Mouse (Mus musculus) kidney, adult 2 months (tissue): Measurements from ENCODE around the gene Ttll11. TPM values are rescaled to one million over a fixed set of nuclear protein-coding genes. Genes with fewer than 3 reads are reported as not detected.

Source experiments
- DNase-seq: peaks from one replicate; pipeline ENCODE4 v3.0.0; 2021
- H3K27ac ChIP-seq: fragments of 200-500 bp; 2 replicates; pipeline ENCODE4 v1.5.1; 2012; ENCODE audit warnings: low read depth, low read length, control low read depth, inconsistent platforms; ENCODE audit not compliant: insufficient read depth
- H3K27me3 ChIP-seq: fragments of 200-500 bp; replicated peaks from 2 replicates; pipeline ENCODE4 v1.6.1; 2012; ENCODE audit warnings: mild to moderate bottlenecking, moderate library complexity, low read length, inconsistent platforms; ENCODE audit not compliant: control insufficient read depth, insufficient read depth
- H3K36me3 ChIP-seq: fragments of 200-500 bp; 2 replicates; pipeline ENCODE4 v1.6.1; 2012; ENCODE audit warnings: mild to moderate bottlenecking, moderate library complexity, low read length, inconsistent platforms; ENCODE audit not compliant: control insufficient read depth, insufficient read depth
- H3K4me1 ChIP-seq: fragments of 200-500 bp; 2 replicates; pipeline ENCODE4 v1.6.1; 2011; ENCODE audit warnings: low read length; ENCODE audit not compliant: control insufficient read depth, insufficient read depth
- H3K4me3 ChIP-seq: fragments of 200-500 bp; 2 replicates; pipeline ENCODE4 v1.5.1; 2011; ENCODE audit warnings: mild to moderate bottlenecking, low read depth, low read length, control low read depth; ENCODE audit not compliant: insufficient read depth
- CTCF ChIP-seq: fragments of 200-500 bp; conservative IDR thresholded peaks from 2 replicates; pipeline ENCODE4 v1.5.1; 2011; ENCODE audit warnings: low read depth, mild to moderate bottlenecking, control low read depth, low read length, moderate library complexity, mixed read lengths; ENCODE audit not compliant: insufficient read depth, insufficient read length
- POLR2A ChIP-seq: fragments of 200-500 bp; IDR thresholded peaks from one replicate; pipeline ENCODE4 v1.6.1; 2011; ENCODE audit warnings: low read depth, low read length, control low read depth
- WGBS: fragments of 180-500 bp; shearing (Covaris S2); methylation state at CpG from one replicate; pipeline ENCODE4 v1.1.7; 2018; 5-methylcytosine and 5-hydroxymethylcytosine counted together
- polyA plus RNA-seq: library from polyadenylated mRNA; depleted of rRNA; stranded (reverse); fragments of >200 nt; gene quantifications from 2 replicates; pipeline ENCODE4 v1.2.3, GENCODE M21; 2012

Gene Ttll11
- polyA plus RNA-seq, 1 experiment: 0.41 TPM

DNA sequence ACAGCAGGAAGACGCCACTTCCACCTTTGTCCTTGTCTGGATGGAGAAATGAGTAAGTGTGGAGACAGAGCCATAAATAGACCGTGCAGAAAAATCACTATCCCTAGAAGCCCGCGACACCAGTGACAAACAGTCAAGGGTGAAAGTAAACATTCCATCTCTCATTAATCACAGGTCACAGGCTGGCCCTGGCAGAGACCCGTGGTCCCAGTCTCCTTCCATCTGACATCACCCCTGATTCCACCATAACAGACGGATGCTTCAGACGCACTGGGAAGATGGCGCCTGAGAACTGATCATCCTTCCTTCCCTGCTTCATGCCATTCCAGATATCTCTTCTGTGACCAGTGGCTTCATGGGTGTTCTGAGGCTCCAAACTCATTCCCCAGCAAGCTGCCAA, 215.4 kb downstream of the Ttll11 start:
- no peak for DNase-seq
- TF ChIP-seq POLR2A: no peak
- no peak for TF ChIP-seq CTCF
- no peak overlapping the region for H3K27ac ChIP-seq
- 41% methylated on average over 8 of the region's 8 CpGs for WGBS
- no peaks in the 10 kb centered on the region for H3K27me3 ChIP-seq
- no peaks in the 10 kb centered on the region for H3K4me1 ChIP-seq
- H3K36me3 ChIP-seq: no peaks in the 10 kb centered on the region
- H3K4me3 ChIP-seq: no peak overlapping the region

DNA sequence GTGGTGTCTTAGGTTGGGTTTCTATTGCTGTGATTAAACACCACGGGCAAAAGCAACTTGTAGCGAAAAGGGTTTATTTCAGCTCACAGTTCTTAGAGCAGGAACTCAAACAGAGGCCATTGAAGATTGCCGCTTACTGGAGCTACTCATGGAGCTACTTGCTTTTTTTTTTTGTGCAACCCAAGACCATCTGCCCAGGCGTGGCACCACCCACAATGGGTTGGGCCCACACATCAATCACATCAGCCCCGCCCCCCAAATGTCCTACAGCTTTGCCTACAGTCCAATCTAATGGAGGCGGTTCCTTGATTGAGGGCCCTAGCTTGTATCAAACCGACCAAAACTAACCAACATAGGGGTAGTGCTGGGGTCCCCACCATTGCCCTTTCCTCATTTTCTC, 215.9 kb downstream of the Ttll11 start:
- Histone ChIP-seq H3K36me3 (no peaks in the 10 kb centered on the region), H3K4me1 (no peaks in the 10 kb centered on the region), H3K27ac (no peak overlapping the region), H3K27me3 (no peaks in the 10 kb centered on the region), H3K4me3 (no peak overlapping the region)
- DNase-seq: no peak
- WGBS: 96% methylated on average over 7 of the region's 7 CpGs
- TF ChIP-seq POLR2A (no peak), CTCF (no peak)

GRCm38 (mm10) chr2:35761458-35761857, 218.3 kb downstream of the Ttll11 start:
- Histone ChIP-seq H3K36me3 (no peaks in the 10 kb centered on the region), H3K27ac (no peak overlapping the region), H3K27me3 (no peaks in the 10 kb centered on the region), H3K4me3 (no peak overlapping the region), H3K4me1 (no peaks in the 10 kb centered on the region)
- peak; percentile 28; the same call in 1 of the 2 replicates for TF ChIP-seq CTCF
- no peak for TF ChIP-seq POLR2A
- WGBS: 87% methylated on average over 5 of the region's 5 CpGs
- no peak for DNase-seq

DNA sequence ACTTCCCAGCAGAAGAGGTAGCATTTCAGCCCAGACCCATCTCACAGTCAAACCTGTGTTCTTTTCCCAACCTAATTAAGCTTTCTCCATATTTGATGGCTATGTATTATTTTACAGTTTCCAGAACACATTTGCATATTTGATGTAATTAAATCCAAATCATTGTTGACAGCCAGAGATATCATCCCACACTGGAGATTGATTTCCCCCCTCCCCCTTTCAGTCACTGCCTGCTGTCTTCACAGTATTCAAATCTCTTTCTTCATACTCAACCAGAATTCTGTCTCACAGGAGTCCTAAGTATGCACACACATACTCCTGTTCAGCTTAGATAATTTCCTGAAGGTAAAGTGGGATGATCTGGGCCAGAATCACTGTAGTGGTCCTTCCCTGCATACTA, 218.8 kb downstream of the Ttll11 start:
- TF ChIP-seq CTCF: no peak
- no peak for TF ChIP-seq POLR2A
- DNase-seq: no peak

GRCm38 (mm10) chr2:35760352-35760751, 219.4 kb downstream of the Ttll11 start:
- Histone ChIP-seq H3K27me3 (no peaks in the 10 kb centered on the region), H3K27ac (no peak overlapping the region), H3K36me3 (no peaks in the 10 kb centered on the region), H3K4me1 (no peaks in the 10 kb centered on the region), H3K4me3 (no peak overlapping the region)
- no peak for DNase-seq
- WGBS: 77% methylated on average over 8 of the region's 8 CpGs
- TF ChIP-seq CTCF (no peak), POLR2A (no peak)

More for the DNA sequence above, 218.8 kb downstream of the Ttll11 start:
- Histone ChIP-seq H3K4me1 (no peaks in the 10 kb centered on the region), H3K36me3 (no peaks in the 10 kb centered on the region), H3K27me3 (no peaks in the 10 kb centered on the region), H3K4me3 (no peak overlapping the region), H3K27ac (no peak overlapping the region)

DNA sequence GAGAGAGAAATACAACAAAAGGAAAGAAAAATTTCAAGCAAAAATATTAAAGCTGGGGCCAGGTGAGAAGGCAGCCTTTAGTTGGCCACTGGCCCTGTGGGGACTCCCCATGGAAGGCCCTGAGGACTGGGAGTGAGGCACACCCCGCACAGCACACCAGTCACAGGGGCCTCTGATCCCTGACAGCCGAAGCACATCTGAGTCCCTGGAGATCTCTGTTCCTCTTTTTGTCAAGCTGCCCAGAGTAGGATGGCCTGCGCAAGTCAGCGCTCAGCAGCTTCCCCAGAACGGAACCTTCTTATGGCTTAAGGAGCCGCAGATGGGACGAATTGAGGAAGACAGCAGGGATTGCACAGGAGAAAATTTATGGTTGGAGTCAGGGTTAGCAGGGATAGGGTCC, 223.2 kb downstream of the Ttll11 start:
- no peaks in the 10 kb centered on the region for H3K36me3 ChIP-seq
- no peak for DNase-seq
- no peak overlapping the region for H3K27ac ChIP-seq
- WGBS: 62% methylated on average over 7 of the region's 7 CpGs
- no peaks in the 10 kb centered on the region for H3K27me3 ChIP-seq
- no peak overlapping the region for H3K4me3 ChIP-seq
- H3K4me1 ChIP-seq: no peaks in the 10 kb centered on the region
- TF ChIP-seq CTCF: no peak
- no peak for TF ChIP-seq POLR2A

DNA sequence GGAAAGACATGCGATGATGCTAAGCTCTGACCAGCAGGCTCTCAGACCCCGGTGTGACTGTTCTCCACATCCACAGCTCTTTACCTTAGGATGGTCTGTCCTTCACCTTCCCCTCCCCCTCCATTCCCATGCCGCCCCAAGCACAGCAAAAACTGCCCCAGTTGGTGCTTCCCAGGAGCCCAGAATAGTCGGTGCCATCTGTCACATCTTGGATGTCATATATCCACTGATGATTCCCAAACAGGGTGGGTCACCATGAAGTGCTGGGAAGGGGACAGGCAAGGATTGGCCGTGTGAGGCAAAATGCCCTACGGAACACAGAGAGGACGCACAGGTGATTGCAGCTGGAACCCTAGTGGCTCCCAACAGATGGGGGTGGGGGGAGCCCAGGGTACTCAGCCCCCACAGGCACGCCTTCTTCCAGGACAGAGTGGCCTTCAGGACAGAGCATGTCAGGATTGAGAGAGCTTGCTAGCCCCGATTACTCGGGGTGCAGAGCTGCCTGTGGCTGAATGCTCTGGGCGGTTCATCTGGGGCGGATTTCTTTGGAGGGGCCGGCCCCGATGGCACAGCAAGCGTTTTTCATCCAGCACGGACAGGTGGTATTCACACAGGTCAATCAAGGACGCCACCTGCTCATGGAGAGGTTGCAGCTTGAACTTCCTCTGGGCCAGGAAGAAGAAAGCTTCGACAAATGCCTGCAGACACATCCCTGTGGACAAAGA, 227.8 kb downstream of the Ttll11 start:
- 86% methylated on average over 18 of the region's 18 CpGs for WGBS
- no peaks in the 10 kb centered on the region for H3K4me1 ChIP-seq
- no peak for TF ChIP-seq CTCF
- no peak for TF ChIP-seq POLR2A

More for the DNA sequence above, 227.8 kb downstream of the Ttll11 start:
- no peaks in the 10 kb centered on the region for H3K27me3 ChIP-seq
- no peak for DNase-seq
- no peaks in the 10 kb centered on the region for H3K36me3 ChIP-seq
- no peak overlapping the region for H3K27ac ChIP-seq
- H3K4me3 ChIP-seq: no peak overlapping the region
